Mouse (Mus musculus) duodenum, adult 2 months (tissue): ENCODE data around the gene Chml. TPM values are rescaled to one million over a fixed set of nuclear protein-coding genes. Genes with fewer than 3 reads are reported as not detected.

Experiments
- polyA plus RNA-seq: library from polyadenylated mRNA; depleted of rRNA; stranded (reverse); fragments of >200 nt; gene quantifications from 2 replicates; pipeline ENCODE4 v1.2.3, GENCODE M21; 2012; ENCODE audit warnings: low replicate concordance; rRNA removed

The Chml gene
- polyA plus RNA-seq = 16.9 and 40.2 TPM in 2 replicates

GRCm38 (mm10) chr1:175692246-175692996 lies at the start of gene Chml, which contains the start of gene Opn3:
Chml (minus strand) TSS chr1:175692901.
Opn3 (minus strand) TSS chr1:175692776.

DNA sequence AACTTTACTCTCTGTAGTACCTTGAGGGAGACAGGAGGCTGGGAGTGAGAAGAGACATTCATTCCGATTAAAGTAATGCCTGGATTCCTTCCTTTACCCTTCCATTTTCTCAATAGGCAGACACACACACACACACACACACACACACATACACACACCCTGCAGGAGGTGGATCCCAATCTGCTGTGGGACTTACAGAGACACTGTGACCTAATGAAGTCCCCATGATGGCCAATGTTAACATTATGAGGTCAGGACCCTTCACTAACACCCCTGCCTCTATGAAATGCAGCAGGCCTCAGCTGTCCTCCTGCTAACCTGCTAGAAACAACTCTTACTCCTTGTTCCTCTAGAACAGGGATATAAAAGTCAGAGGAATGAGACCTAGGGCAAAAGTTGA lies 5.6 kb upstream of the Chml start, which contains the start of gene Wdr64:
TSS of gene Wdr64 (plus strand) at position 301 of the 400 bp plus-strand sequence.

Other genes with a start within 250 kb of the Chml start
- gene Rgs7, start 200.4 kb downstream of the Chml start, polyA plus RNA-seq = 0.07 and 0.11 TPM in 2 replicates
- 0.19 and 0.32 TPM in 2 replicates for gene Kmo, start 72.5 kb downstream of the Chml start, polyA plus RNA-seq
- gene Fh1, start 67.3 kb downstream of the Chml start, polyA plus RNA-seq = 9.0 and 12.3 TPM in 2 replicates
- 0.91 and 4.0 TPM in 2 replicates for gene Opn3, start 125 bp downstream of the Chml start, polyA plus RNA-seq
- gene Wdr64, start 5.7 kb upstream of the Chml start, polyA plus RNA-seq = not detected in 2 replicates
- 0.11 and 0.44 TPM in 2 replicates for gene Exo1, start 187.7 kb upstream of the Chml start, polyA plus RNA-seq
- not detected in 2 replicates for gene Gm38100, start 227.4 kb upstream of the Chml start, polyA plus RNA-seq